ENCODE assay signal across 10 mouse cellular contexts in genomic region chr3:90451396-90452095, GRCm38 (mm10). TPM values are rescaled to one million over a fixed set of nuclear protein-coding genes. Genes with fewer than 3 reads are reported as not detected.
DNase-seq lines count a peak whose midpoint lies in the region; ATAC-seq and TF ChIP-seq lines count a peak whose summit lies in the region.
"Had no signal": no experiment of that assay in that cellular context is flagged by ENCODE, and none has a peak within 500 bp of the region (broad histone marks: within the 10 kb centered on the region; RNA-seq: fewer than 3 reads in every experiment).

No protein-coding gene starts in this region.

- peak overlapping the region; percentile 30; the same call in 1 of the 2 replicates for H3K9ac ChIP-seq in heart, embryonic 12.5 days
- no peak overlapping the region for H3K9ac ChIP-seq in liver, embryonic 14.5 days (replicated peaks)
- H3K9ac ChIP-seq: hindbrain, embryonic 14.5 days had no signal

- no peaks in the 10 kb centered on the region for H3K36me3 ChIP-seq in heart, embryonic 12.5 days
- H3K36me3 ChIP-seq in megakaryocyte, embryonic 14.5 days (replicated peaks; ENCODE audit: low read length) = no peaks in the 10 kb centered on the region
- no peaks in the 10 kb centered on the region for H3K36me3 ChIP-seq in liver, embryonic 14.5 days (replicated peaks; ENCODE audit: control insufficient read depth, insufficient read depth, low read depth)
- H3K36me3 ChIP-seq: G1E had no signal

- peak overlapping the region; percentile 24; the same call in 1 of the 2 replicates for H3K27ac ChIP-seq in heart, embryonic 12.5 days (ENCODE audit: poor library complexity, severe bottlenecking)
- no peak overlapping the region for H3K27ac ChIP-seq in liver, embryonic 14.5 days
- H3K27ac ChIP-seq: hindbrain, embryonic 14.5 days had no signal

- no peak for TF ChIP-seq CTCF in liver, embryonic 14.5 days (IDR thresholded peaks at IDR 0.05; ENCODE audit: low read depth)

- intact Hi-C loops in gastrocnemius, postnatal 36 days (cut with DNase I) = no loop called here

- no peak for TF ChIP-seq EP300 in liver, embryonic 14.5 days (IDR thresholded peaks at IDR 0.05; ENCODE audit: low read depth)

- no peaks in the 10 kb centered on the region for H3K9me3 ChIP-seq in heart, embryonic 12.5 days (replicated peaks)
- no peaks in the 10 kb centered on the region for H3K9me3 ChIP-seq in megakaryocyte, embryonic 14.5 days
- no peaks in the 10 kb centered on the region for H3K9me3 ChIP-seq in liver, embryonic 14.5 days (ENCODE audit: control insufficient read depth, low read length)
- H3K9me3 ChIP-seq: G1E had no signal

- 43% methylated on average over 10 of the region's 10 CpGs for WGBS in heart, embryonic 12.5 days
- WGBS in liver, embryonic 14.5 days (ENCODE audit: insufficient replicate concordance) = 32% methylated on average over 10 of the region's 10 CpGs

- no peaks in the 10 kb centered on the region for H3K27me3 ChIP-seq in heart, embryonic 12.5 days (replicated peaks)
- peaks cover 23% of the 10 kb centered on the region for H3K27me3 ChIP-seq in megakaryocyte, embryonic 14.5 days (replicated peaks)
- no peaks in the 10 kb centered on the region for H3K27me3 ChIP-seq in liver, embryonic 14.5 days (ENCODE audit: control insufficient read depth, insufficient read depth, low read length)

- ATAC-seq in heart, embryonic 12.5 days (ENCODE audit: insufficient number of reproducible peaks, low FRiP score) = no peak
- ATAC-seq in megakaryocyte, adult 5-6 weeks (ENCODE audit: poor library complexity, severe bottlenecking) = no peak
- peak; percentile 24; the same call in 1 of the 2 replicates for ATAC-seq in liver, embryonic 14.5 days (ENCODE audit: insufficient read depth)

- H3K4me3 ChIP-seq in heart, embryonic 12.5 days = peak overlapping the region; percentile 12
- H3K4me3 ChIP-seq in megakaryocyte, embryonic 14.5 days (replicated peaks) = peak overlapping the region; percentile 84
- peak overlapping the region; percentile 23 to 40 for H3K4me3 ChIP-seq in liver, embryonic 14.5 days (ENCODE audit: insufficient read depth in 1 of 2, low read depth in 2 of 2, low read length in 2 of 2)

- peaks cover 21% of the 10 kb centered on the region for H3K4me1 ChIP-seq in heart, embryonic 12.5 days (replicated peaks)
- H3K4me1 ChIP-seq in megakaryocyte, embryonic 14.5 days = peaks cover 42% of the 10 kb centered on the region
- H3K4me1 ChIP-seq in liver, embryonic 14.5 days (replicated peaks; ENCODE audit: control insufficient read depth in 2 of 2, insufficient read depth in 2 of 2, low read length in 1 of 2) = peaks cover 0 to 16% of the 10 kb centered on the region in 2 experiments; a peak in 2 of 4 replicates

- peak overlapping the region; percentile 55 for H3K4me2 ChIP-seq in heart, embryonic 12.5 days
- peak overlapping the region; percentile 48 for H3K4me2 ChIP-seq in liver, embryonic 14.5 days (ENCODE audit: low read depth)
- H3K4me2 ChIP-seq: hindbrain, embryonic 14.5 days had no signal

- no peak for DNase-seq in heart, adult 8-10 months (ENCODE audit: low spot score)
- DNase-seq in embryo, embryonic 9.5 days (ENCODE audit: extremely low spot score) = peak; percentile 33
- DNase-seq in liver, embryonic 14.5 days (ENCODE audit: low read depth in 3 of 3, low spot score in 3 of 3) = no peak
- DNase-seq in gastrocnemius, postnatal 36 days = no peak
- DNase-seq in cerebellum, adult 9-10 months = no peak

RNA-seq across cellular contexts. Expression of gene Npr1, which starts 14.1 kb away (rescaled TPM):
- polyA plus RNA-seq in heart, embryonic 12.5 days (2016; fragmentation: Nextera tagmentation; extraction: Ambion mirVana) = 8.2 and 8.9 TPM in 2 replicates
- 10 to 100 TPM; 15.1 to 17.3 (median 16.7) TPM for total RNA-seq in heart, adult 8-10 months (2022)
- polyA plus RNA-seq in megakaryocyte, embryonic 14.5 days (2012; ENCODE audit: insufficient read depth, low replicate concordance) = 2.6 TPM in 1 of 2 replicates, not detected in the other
- total RNA-seq in megakaryocyte, adult 5-6 weeks (2015) = not detected in 2 replicates
- total RNA-seq in megakaryocyte, adult 5-6 weeks (2017) = 0.08 TPM in 1 of 2 replicates, not detected in the other
- 6.5 and 7.2 TPM in 2 replicates for polyA plus RNA-seq in liver, embryonic 14.5 days (2012; rRNA removed)
- polyA plus RNA-seq in liver, embryonic 14.5 days (2014; fragmentation: Nextera tagmentation; extraction: Ambion mirVana) = 2.8 and 4.0 TPM in 2 replicates
- 1 to 10 TPM; 5.7 to 6.1 TPM for total RNA-seq in gastrocnemius, postnatal 36 days (2021)
- total RNA-seq: G1E had no signal
- polyA plus RNA-seq: G1E had no signal

RNA-seq across cellular contexts. Expression of gene Ints3, which starts 18.1 kb away (rescaled TPM):
- 31.1 and 32.2 TPM in 2 replicates for polyA plus RNA-seq in heart, embryonic 12.5 days (2016; fragmentation: Nextera tagmentation; extraction: Ambion mirVana)
- 10 to 100 TPM; 22.9 to 28.1 (median 24.4) TPM for total RNA-seq in heart, adult 8-10 months (2022)
- 15.5 and 21.9 TPM in 2 replicates for polyA plus RNA-seq in megakaryocyte, embryonic 14.5 days (2012; ENCODE audit: insufficient read depth, low replicate concordance)
- 13.7 and 14.7 TPM in 2 replicates for total RNA-seq in megakaryocyte, adult 5-6 weeks (2015)
- total RNA-seq in megakaryocyte, adult 5-6 weeks (2017) = 14.9 and 20.5 TPM in 2 replicates
- 11.3 and 12.7 TPM in 2 replicates for polyA plus RNA-seq in liver, embryonic 14.5 days (2012; rRNA removed)
- polyA plus RNA-seq in liver, embryonic 14.5 days (2014; fragmentation: Nextera tagmentation; extraction: Ambion mirVana) = 6.6 and 9.4 TPM in 2 replicates
- total RNA-seq in gastrocnemius, postnatal 36 days (2021) = 10 to 100 TPM; 14.3 to 15.0 TPM

RNA-seq across cellular contexts. Expression of gene Ilf2, which starts 24.4 kb away (rescaled TPM):
- polyA plus RNA-seq in heart, embryonic 12.5 days (2016; fragmentation: Nextera tagmentation; extraction: Ambion mirVana) = 135 and 137 TPM in 2 replicates
- 10 to 100 TPM; 27.6 to 30.5 (median 28.8) TPM for total RNA-seq in heart, adult 8-10 months (2022)
- 10.5 TPM in 1 of 2 replicates, not detected in the other for polyA plus RNA-seq in megakaryocyte, embryonic 14.5 days (2012; ENCODE audit: insufficient read depth, low replicate concordance)
- total RNA-seq in megakaryocyte, adult 5-6 weeks (2015) = 51.8 and 57.3 TPM in 2 replicates
- total RNA-seq in megakaryocyte, adult 5-6 weeks (2017) = 103 and 111 TPM in 2 replicates
- polyA plus RNA-seq in liver, embryonic 14.5 days (2012; rRNA removed) = 23.3 and 34.5 TPM in 2 replicates
- 46.5 and 48.9 TPM in 2 replicates for polyA plus RNA-seq in liver, embryonic 14.5 days (2014; fragmentation: Nextera tagmentation; extraction: Ambion mirVana)
- 10 to 100 TPM; 23.8 to 25.4 TPM for total RNA-seq in gastrocnemius, postnatal 36 days (2021)

RNA-seq across cellular contexts. Expression of gene Snapin, which starts 39.3 kb away (rescaled TPM):
- 72.9 and 75.3 TPM in 2 replicates for polyA plus RNA-seq in heart, embryonic 12.5 days (2016; fragmentation: Nextera tagmentation; extraction: Ambion mirVana)
- total RNA-seq in heart, adult 8-10 months (2022) = 10 to 100 TPM; 69.7 to 77.6 (median 75.4) TPM
- polyA plus RNA-seq in megakaryocyte, embryonic 14.5 days (2012; ENCODE audit: insufficient read depth, low replicate concordance) = 3.0 and 5.3 TPM in 2 replicates
- 41.6 and 47.3 TPM in 2 replicates for total RNA-seq in megakaryocyte, adult 5-6 weeks (2015)
- total RNA-seq in megakaryocyte, adult 5-6 weeks (2017) = 40.9 and 49.5 TPM in 2 replicates
- polyA plus RNA-seq in liver, embryonic 14.5 days (2012; rRNA removed) = 7.4 and 9.3 TPM in 2 replicates
- polyA plus RNA-seq in liver, embryonic 14.5 days (2014; fragmentation: Nextera tagmentation; extraction: Ambion mirVana) = 17.0 and 18.7 TPM in 2 replicates
- total RNA-seq in gastrocnemius, postnatal 36 days (2021) = 10 to 100 TPM; 58.8 to 68.7 TPM

RNA-seq across cellular contexts. Expression of gene Chtop, which starts 57.8 kb away (rescaled TPM):
- 113 and 114 TPM in 2 replicates for polyA plus RNA-seq in heart, embryonic 12.5 days (2016; fragmentation: Nextera tagmentation; extraction: Ambion mirVana)
- 100 to 1,000 TPM in 1 of 4 experiments, 10 to 100 TPM in 3; 93.2 to 105 (median 94.2) TPM for total RNA-seq in heart, adult 8-10 months (2022)
- polyA plus RNA-seq in megakaryocyte, embryonic 14.5 days (2012; ENCODE audit: insufficient read depth, low replicate concordance) = 33.3 and 68.8 TPM in 2 replicates
- total RNA-seq in megakaryocyte, adult 5-6 weeks (2015) = 97.7 and 99.3 TPM in 2 replicates
- total RNA-seq in megakaryocyte, adult 5-6 weeks (2017) = 85.7 and 88.3 TPM in 2 replicates
- polyA plus RNA-seq in liver, embryonic 14.5 days (2012; rRNA removed) = 33.6 and 49.9 TPM in 2 replicates
- polyA plus RNA-seq in liver, embryonic 14.5 days (2014; fragmentation: Nextera tagmentation; extraction: Ambion mirVana) = 29.7 and 32.7 TPM in 2 replicates
- 10 to 100 TPM; 84.4 to 90.1 TPM for total RNA-seq in gastrocnemius, postnatal 36 days (2021)

Comparison
In these comparisons a context has a peak if more than half of its experiments do, and no peak if none do; other contexts are left out.
1. H3K4me3 ChIP-seq: peak in every context shown above with its lines; median percentile 84 in megakaryocyte, embryonic 14.5 days; 32 in liver, embryonic 14.5 days; 12 in heart, embryonic 12.5 days.
2. RNA of gene Npr1, which starts 14.1 kb away (total RNA-seq): 15.1 to 17.3 TPM in heart, adult 8-10 months and 5.7 to 6.1 TPM in gastrocnemius, postnatal 36 days; 0.08 TPM in megakaryocyte, adult 5-6 weeks; every median in the first group is over 4 times any median in the second.